22 mouse cellular contexts compared by ENCODE assay signal in the genomic region with DNA sequence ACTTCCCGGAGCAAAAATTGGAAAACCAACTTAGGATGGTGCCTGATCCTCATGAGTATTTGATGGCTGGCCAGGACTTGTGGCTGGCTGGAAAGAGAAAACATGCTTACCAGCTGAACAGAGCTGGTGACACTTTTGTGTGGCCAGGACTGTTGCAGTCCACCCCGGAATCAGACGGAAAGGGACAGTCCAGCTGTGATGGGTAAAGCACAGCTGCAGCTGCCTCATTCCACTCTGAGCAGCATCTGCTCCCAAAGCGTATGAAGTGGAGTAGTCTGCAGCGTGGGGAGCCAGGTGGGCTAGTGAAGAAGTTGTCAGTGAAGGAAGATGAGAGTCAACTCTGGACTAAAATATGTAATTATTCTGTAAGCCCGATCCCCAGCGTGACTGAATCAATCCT.
DNase-seq lines count a peak whose midpoint lies in the region; ATAC-seq and TF ChIP-seq lines count a peak whose summit lies in the region.
"Had no signal": no experiment of that assay in that cellular context is flagged by ENCODE, and none has a peak within 500 bp of the region (broad histone marks: within the 10 kb centered on the region; RNA-seq: fewer than 3 reads in every experiment).

No protein-coding gene starts in this region.

- H3K27me3 ChIP-seq in heart, embryonic 16.5 days (ENCODE audit: control insufficient read depth, insufficient read depth, low read length), result no peaks in the 10 kb centered on the region
- H3K27me3 ChIP-seq in midbrain, postnatal 0 days (ENCODE audit: insufficient read depth, low read length), result no peaks in the 10 kb centered on the region
- H3K27me3 ChIP-seq in midbrain, embryonic 10.5 days (ENCODE audit: low read depth, poor library complexity, severe bottlenecking), result no peaks in the 10 kb centered on the region
- H3K27me3 ChIP-seq in intestine, embryonic 15.5 days (replicated peaks), result no peaks in the 10 kb centered on the region
- no peaks in the 10 kb centered on the region for H3K27me3 ChIP-seq in stomach, embryonic 14.5 days (ENCODE audit: control insufficient read depth, insufficient read depth, low read length)
- H3K27me3 ChIP-seq: limb, embryonic 15.5 days; midbrain, embryonic 12.5 days had no signal

- H3K9me3 ChIP-seq in heart, embryonic 16.5 days (replicated peaks; ENCODE audit: control insufficient read depth, low read length), result no peaks in the 10 kb centered on the region
- no peaks in the 10 kb centered on the region for H3K9me3 ChIP-seq in midbrain, postnatal 0 days (ENCODE audit: low read length)
- H3K9me3 ChIP-seq in midbrain, embryonic 10.5 days (replicated peaks), result no peaks in the 10 kb centered on the region
- H3K9me3 ChIP-seq in intestine, embryonic 15.5 days, result no peaks in the 10 kb centered on the region
- H3K9me3 ChIP-seq in stomach, embryonic 14.5 days (ENCODE audit: control insufficient read depth, low read depth, low read length), result no peaks in the 10 kb centered on the region
- H3K9me3 ChIP-seq: limb, embryonic 15.5 days; midbrain, embryonic 12.5 days had no signal

- no peak for DNase-seq in heart, postnatal 25 days (ENCODE audit: low spot score)
- DNase-seq in midbrain, postnatal 0 days (ENCODE audit: low spot score), result no peak
- no peak for DNase-seq in midbrain, embryonic 10.5 days (ENCODE audit: low spot score)
- DNase-seq in spleen, postnatal 10 days (ENCODE audit: low spot score in 2 of 2), result no peak
- DNase-seq in kidney, adult 18-20 months, result no peak
- DNase-seq: adrenal gland, adult 8-10 months; cerebellum, adult 18-20 months; gastrocnemius, postnatal 36 days; heart, postnatal 36 days; liver, postnatal 0 days; right cerebral cortex, postnatal 14 days; thymus, postnatal 14 days had no signal

- H3K4me3 ChIP-seq in heart, embryonic 16.5 days (ENCODE audit: low read length), result no peak overlapping the region
- H3K4me3 ChIP-seq in midbrain, postnatal 0 days (ENCODE audit: low read depth, low read length), result no peak overlapping the region
- no peak overlapping the region for H3K4me3 ChIP-seq in midbrain, embryonic 10.5 days
- H3K4me3 ChIP-seq in intestine, embryonic 15.5 days (replicated peaks), result no peak overlapping the region
- no peak overlapping the region for H3K4me3 ChIP-seq in stomach, embryonic 14.5 days (ENCODE audit: low read depth, low read length)
- H3K4me3 ChIP-seq: erythroblast, embryonic 14.5 days; limb, embryonic 15.5 days; midbrain, embryonic 12.5 days; myocyte had no signal

- no peak overlapping the region for H3K4me2 ChIP-seq in heart, embryonic 16.5 days (ENCODE audit: low read depth, low read length)
- H3K4me2 ChIP-seq in midbrain, postnatal 0 days (ENCODE audit: low read depth, low read length, poor library complexity, severe bottlenecking), result no peak overlapping the region
- H3K4me2 ChIP-seq in intestine, embryonic 15.5 days (replicated peaks), result peak overlapping the region; percentile 20; the same call in 1 of the 2 replicates
- H3K4me2 ChIP-seq in stomach, embryonic 14.5 days (replicated peaks; ENCODE audit: low read depth, low read length), result no peak overlapping the region
- H3K4me2 ChIP-seq: limb, embryonic 15.5 days; midbrain, embryonic 12.5 days had no signal

- 68% methylated on average over 7 of the region's 7 CpGs for WGBS in heart, embryonic 16.5 days
- WGBS in midbrain, postnatal 0 days, result 60% methylated on average over 7 of the region's 7 CpGs
- 83% methylated on average over 7 of the region's 7 CpGs for WGBS in midbrain, embryonic 10.5 days
- 51% methylated on average over 7 of the region's 7 CpGs for WGBS in intestine, embryonic 15.5 days
- 52% methylated on average over 7 of the region's 7 CpGs for WGBS in stomach, embryonic 14.5 days

- intact Hi-C loops in heart, postnatal 25 days (cut with DNase I), result no loop called here

- H3K4me1 ChIP-seq in heart, embryonic 16.5 days (ENCODE audit: control insufficient read depth, insufficient read depth, low read length), result no peaks in the 10 kb centered on the region
- H3K4me1 ChIP-seq in midbrain, postnatal 0 days (ENCODE audit: insufficient read depth, low read length), result peaks cover 12% of the 10 kb centered on the region; the same call in 1 of the 2 replicates
- H3K4me1 ChIP-seq in midbrain, embryonic 10.5 days, result peaks cover 10% of the 10 kb centered on the region; the same call in 1 of the 2 replicates
- H3K4me1 ChIP-seq in intestine, embryonic 15.5 days (replicated peaks), result no peaks in the 10 kb centered on the region
- H3K4me1 ChIP-seq in stomach, embryonic 14.5 days (ENCODE audit: control insufficient read depth, insufficient read depth, low read length), result peaks cover 4% of the 10 kb centered on the region; the same call in 1 of the 2 replicates
- H3K4me1 ChIP-seq: limb, embryonic 15.5 days had no signal

- no peak overlapping the region for H3K9ac ChIP-seq in heart, embryonic 16.5 days (ENCODE audit: low read length)
- H3K9ac ChIP-seq in midbrain, postnatal 0 days (replicated peaks; ENCODE audit: low read length, poor library complexity, severe bottlenecking), result no peak overlapping the region
- H3K9ac ChIP-seq in intestine, embryonic 15.5 days, result no peak overlapping the region
- H3K9ac ChIP-seq in stomach, embryonic 14.5 days (replicated peaks; ENCODE audit: low read depth, low read length), result no peak overlapping the region
- H3K9ac ChIP-seq: limb, embryonic 15.5 days; liver, postnatal 0 days; midbrain, embryonic 12.5 days had no signal

- no peak for TF ChIP-seq CTCF in midbrain, postnatal 0 days (IDR thresholded peaks at IDR 0.05)

- peak overlapping the region; percentile 3; the same call in 1 of the 2 replicates for H3K27ac ChIP-seq in heart, embryonic 16.5 days (ENCODE audit: low read length)
- 0 out of 2 replicates have a peak overlapping the region, but pooled peaks have one; percentile 1 for H3K27ac ChIP-seq in midbrain, postnatal 0 days (ENCODE audit: low read depth, low read length)
- H3K27ac ChIP-seq in midbrain, embryonic 10.5 days (replicated peaks), result no peak overlapping the region
- peak overlapping the region; percentile 74 for H3K27ac ChIP-seq in intestine, embryonic 15.5 days
- peak overlapping the region; percentile 87 for H3K27ac ChIP-seq in stomach, embryonic 14.5 days (ENCODE audit: low read length)
- H3K27ac ChIP-seq: kidney, postnatal 0 days; limb, embryonic 15.5 days; midbrain, embryonic 12.5 days had no signal

- ATAC-seq in heart, embryonic 16.5 days (replicated peaks; ENCODE audit: extremely low read depth, insufficient read depth, low FRiP score), result no peak
- no peak for ATAC-seq in midbrain, postnatal 0 days (ENCODE audit: low FRiP score)
- ATAC-seq in intestine, embryonic 15.5 days, result no peak
- no peak for ATAC-seq in stomach, embryonic 14.5 days (ENCODE audit: insufficient number of reproducible peaks, insufficient read depth, low FRiP score, low read depth)
- ATAC-seq: CD4-positive, CD25-positive, alpha-beta regulatory T cell, adult 4 months; hindbrain, embryonic 16.5 days; liver, postnatal 0 days had no signal

- no peaks in the 10 kb centered on the region for H3K36me3 ChIP-seq in heart, embryonic 16.5 days (ENCODE audit: control insufficient read depth, insufficient read depth)
- no peaks in the 10 kb centered on the region for H3K36me3 ChIP-seq in midbrain, postnatal 0 days (ENCODE audit: insufficient read depth, low read length)
- no peaks in the 10 kb centered on the region for H3K36me3 ChIP-seq in midbrain, embryonic 10.5 days
- no peaks in the 10 kb centered on the region for H3K36me3 ChIP-seq in intestine, embryonic 15.5 days
- no peaks in the 10 kb centered on the region for H3K36me3 ChIP-seq in stomach, embryonic 14.5 days (ENCODE audit: control insufficient read depth, insufficient read depth, low read length)
- H3K36me3 ChIP-seq: limb, embryonic 15.5 days; midbrain, embryonic 12.5 days had no signal
